Mouse (Mus musculus) MN1 (cell line): ENCODE data around the gene Tgm3.
A peak's percentile ranks its signal among the peaks of the same experiment; 100 is the strongest.

ENCODE experiments used
- DNase-seq: peaks from one replicate; pipeline ENCODE4 v3.0.0-alpha.2; 2016; ENCODE audit warnings: low spot score

The Tgm3 gene

DNA sequence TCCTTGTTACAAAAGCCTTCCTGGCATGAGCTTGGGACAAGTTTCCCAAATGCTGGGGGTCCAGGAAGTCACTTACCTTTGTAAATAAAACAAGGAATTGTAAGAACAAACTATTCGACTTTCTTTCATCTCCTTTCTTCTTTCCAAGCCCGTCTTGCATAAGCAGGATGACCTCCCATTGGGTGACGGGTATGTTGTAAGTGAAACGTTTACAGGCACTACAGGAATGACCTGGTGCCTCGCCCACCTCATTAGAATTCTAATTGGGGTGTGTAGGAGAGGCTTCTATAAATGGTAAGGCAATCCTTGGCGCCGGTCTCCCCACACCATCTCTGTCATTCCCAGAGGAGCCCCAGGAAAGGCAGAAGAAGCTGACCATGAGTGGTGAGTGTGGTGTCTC is at the start of gene Tgm3:
TSS of gene Tgm3 (plus strand) at position 324 of the 400 bp plus-strand sequence.
- DNase-seq, result no peak

GRCm38 (mm10) chr2:129980608-129981007 is 31.5 kb upstream of the Tgm3 start:
- DNase-seq, result no peak

- no peak for DNase-seq
Measured at GRCm38 (mm10) chr2:129987527-129988045, 24.6 kb upstream of the Tgm3 start.

DNA sequence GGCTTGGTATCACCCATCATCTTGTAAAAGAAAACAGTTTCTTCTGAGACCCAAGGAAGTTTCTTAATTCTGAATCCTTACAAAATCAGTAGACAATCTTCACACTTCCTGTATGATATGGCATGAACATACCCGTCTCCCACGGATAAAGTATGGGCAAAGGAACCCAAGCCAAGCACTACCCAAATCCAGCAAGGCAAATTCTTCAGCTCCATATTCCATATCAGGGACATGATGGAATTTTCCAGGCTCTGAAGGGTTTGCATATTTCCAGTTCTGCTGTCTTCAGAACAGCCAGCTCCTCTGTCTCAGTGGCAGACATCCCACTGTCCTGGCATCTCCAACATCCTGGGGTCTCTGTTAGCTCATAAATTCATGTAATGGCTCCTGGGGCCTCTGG is 22.5 kb upstream of the Tgm3 start:
- DNase-seq, result no peak

DNA sequence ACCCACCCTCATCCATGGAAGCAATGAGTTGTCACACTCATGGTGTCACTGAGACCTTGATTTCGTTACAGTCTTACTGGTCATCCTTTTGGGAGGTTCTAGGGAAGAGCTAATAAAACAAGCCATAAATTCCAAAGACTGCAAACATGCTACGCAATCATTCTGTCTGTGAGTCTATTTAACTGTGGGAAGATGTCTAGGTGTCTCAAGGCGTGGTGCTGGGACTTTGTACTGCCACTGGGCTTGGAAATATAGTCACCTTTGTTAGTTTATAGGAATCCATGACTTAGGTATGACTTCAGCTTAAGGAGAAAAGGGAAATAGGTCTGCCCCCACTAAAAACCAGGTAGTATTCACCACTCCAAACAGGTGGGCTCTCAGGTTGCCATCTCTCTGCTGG is 17.7 kb upstream of the Tgm3 start:
- DNase-seq, result no peak

GRCm38 (mm10) chr2:129998476-129998875 is 13.7 kb upstream of the Tgm3 start:
- no peak for DNase-seq

DNA sequence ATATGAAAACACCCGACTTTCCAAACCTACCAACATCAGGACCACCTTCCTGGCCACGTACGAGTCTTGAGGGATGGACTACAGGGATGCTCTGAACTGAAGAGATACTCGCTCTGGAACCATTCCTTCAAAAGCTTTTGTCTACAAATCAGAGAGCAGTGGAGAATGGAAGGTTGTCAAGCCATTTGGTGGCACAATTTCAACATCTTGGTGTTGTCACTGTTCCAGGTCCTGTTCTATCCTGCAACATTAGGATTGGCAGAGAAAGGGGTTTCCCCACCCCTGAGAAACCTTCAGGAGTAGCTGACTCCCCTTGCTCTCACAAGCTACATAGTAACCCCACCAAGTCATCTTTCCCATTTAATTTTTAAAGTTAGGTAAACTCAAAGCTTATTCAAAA is 12.9 kb upstream of the Tgm3 start:
- DNase-seq, result no peak

- DNase-seq, result no peak
Measured at GRCm38 (mm10) chr2:130000601-130001000, 11.5 kb upstream of the Tgm3 start.

GRCm38 (mm10) chr2:130004046-130004445 is 8.1 kb upstream of the Tgm3 start:
- no peak for DNase-seq

DNA sequence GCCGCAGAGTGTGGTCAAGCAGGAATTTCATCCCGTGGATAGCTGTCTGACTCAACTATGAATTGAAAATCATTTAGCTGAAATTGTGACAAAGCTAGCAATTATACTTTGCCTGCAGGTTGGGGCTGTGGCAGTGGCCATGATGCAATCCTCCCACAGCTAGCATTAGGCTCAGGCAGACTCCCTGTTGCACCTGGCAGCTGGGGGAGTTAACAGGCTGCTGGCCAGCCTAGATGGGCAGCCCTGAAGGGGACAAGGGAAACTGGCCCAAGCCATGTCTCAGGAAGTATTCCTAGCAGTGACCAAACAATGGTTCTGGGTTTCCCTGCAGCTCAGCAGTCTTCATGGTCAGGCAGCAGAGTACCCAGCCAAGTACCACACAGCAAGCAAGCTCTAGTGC is 2.8 kb upstream of the Tgm3 start:
- DNase-seq, result no peak

- no peak for DNase-seq
Measured at GRCm38 (mm10) chr2:130013646-130014045, 1.5 kb downstream of the Tgm3 start.

GRCm38 (mm10) chr2:130015196-130015595 is 3.0 kb downstream of the Tgm3 start:
- no peak for DNase-seq

- DNase-seq, result no peak
Measured at GRCm38 (mm10) chr2:130018084-130018483, 5.9 kb downstream of the Tgm3 start.

- DNase-seq, result no peak
Measured at GRCm38 (mm10) chr2:130027890-130028289, 15.7 kb downstream of the Tgm3 start.

GRCm38 (mm10) chr2:130029826-130030225 is 17.7 kb downstream of the Tgm3 start:
- no peak for DNase-seq

GRCm38 (mm10) chr2:130032661-130033060 is 20.5 kb downstream of the Tgm3 start:
- no peak for DNase-seq

DNA sequence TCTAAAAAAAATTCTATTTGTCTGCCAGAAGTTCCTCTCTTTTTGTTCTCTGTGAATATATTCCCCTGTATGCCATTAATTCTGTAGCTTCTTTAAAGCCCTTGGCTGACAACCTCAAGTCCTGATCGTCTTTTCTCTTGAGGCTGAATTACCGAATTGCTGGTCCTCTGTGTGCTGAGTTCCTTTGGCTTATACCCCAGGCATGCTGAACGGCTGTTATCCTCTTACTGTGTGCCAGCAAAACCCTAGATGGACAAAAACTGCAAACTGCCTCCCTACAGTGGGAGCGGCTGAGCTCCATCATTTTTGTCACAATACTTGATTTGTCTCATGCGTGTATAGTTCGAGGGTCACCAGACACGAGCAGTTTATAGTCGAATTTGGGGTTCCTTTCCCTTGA is 24.7 kb downstream of the Tgm3 start:
- no peak for DNase-seq

DNA sequence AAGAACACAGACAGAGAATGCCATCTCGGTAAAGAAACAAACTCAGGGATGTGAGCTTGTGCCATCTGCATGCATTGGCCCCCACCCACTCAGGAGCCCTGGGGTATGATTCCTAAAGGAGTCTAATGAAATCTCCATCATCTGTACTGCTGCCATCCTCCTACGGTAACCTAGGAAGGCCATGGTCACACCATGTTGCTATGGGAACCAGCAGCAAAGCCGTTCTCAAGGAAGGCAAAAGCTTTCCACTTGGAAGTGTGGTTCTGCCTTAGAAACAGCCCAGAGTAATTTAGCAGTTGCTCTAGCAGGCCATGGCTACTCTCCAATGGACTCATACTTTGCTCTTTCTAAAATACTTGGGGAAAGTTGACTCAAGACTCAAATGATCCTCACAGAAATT is 26.8 kb downstream of the Tgm3 start:
- DNase-seq, result no peak

DNA sequence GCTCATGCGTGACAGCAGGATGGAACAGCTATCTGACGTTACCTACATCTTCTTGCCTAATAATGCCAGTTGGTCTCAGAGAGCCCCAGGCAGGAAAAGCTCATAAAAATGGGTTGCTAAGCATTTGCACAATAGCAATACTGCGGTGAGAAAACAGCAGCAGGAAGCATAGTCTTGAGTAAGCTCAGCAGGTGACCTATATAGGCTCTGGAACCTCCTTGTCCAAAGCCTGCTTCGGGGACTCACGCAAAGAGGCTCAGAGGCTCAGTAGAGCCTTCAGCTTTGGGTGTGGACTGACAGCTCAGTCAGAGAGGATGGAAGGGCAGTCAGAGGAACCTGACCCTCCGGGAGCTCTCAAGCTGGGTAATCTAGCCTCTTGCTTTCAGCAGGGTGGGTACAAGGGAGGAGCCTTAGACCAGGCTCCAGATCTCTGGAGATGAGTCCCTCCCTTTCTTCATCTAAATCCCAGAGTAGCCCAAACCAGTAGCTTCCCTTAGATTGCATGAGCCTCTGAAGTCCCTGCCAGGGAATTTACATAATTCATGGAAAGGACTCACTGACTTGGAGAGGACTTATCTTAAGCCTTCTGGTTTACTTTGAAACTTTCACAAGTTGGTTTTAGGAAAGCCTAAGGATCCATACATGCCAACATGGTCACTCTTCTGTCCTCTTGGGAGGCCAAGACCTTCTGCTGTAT is 28.2 kb downstream of the Tgm3 start:
- no peak for DNase-seq

DNA sequence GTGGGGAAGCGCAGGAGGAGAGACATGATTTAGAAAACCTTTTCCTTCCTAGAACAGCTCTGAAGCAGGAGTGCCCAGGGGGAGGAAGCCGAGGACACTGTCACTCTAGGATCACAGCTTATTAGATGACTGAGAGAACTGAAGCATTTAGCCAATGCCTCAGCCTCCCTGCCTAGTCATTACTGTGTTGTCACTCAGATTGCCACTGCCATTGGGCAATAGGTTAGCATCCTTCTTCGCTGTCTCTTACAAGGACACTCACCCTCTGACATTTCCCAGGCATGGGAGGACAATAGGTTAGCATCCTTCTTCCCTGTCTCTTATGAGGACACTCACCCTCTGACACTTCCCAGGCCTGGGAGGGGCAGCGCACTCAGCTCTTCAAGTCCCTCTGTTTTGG is 31.7 kb downstream of the Tgm3 start:
- DNase-seq, result no peak

- no peak for DNase-seq
Measured at GRCm38 (mm10) chr2:130047923-130048440, 35.8 kb downstream of the Tgm3 start.

- no peak for DNase-seq
Measured at GRCm38 (mm10) chr2:130048792-130049191, 36.6 kb downstream of the Tgm3 start.

DNA sequence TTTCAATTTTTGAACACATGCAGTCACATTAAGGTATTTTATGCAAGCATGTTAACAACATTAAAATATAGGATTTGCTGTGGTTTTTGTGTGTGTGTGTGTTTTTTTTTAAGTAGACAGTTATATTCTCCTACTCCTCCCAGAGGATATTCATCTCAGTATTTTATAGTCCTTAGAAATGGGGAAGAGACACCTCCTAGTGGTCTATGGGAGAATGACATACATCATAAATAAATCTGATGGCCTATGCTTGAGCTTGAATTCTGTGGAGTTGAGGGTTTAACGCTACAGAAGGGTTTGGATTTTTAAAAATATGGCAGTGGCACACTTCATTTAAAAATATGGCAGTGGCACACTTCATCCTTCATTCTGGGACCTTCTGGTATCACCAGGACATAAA is 46.0 kb downstream of the Tgm3 start:
- DNase-seq, result no peak

DNA sequence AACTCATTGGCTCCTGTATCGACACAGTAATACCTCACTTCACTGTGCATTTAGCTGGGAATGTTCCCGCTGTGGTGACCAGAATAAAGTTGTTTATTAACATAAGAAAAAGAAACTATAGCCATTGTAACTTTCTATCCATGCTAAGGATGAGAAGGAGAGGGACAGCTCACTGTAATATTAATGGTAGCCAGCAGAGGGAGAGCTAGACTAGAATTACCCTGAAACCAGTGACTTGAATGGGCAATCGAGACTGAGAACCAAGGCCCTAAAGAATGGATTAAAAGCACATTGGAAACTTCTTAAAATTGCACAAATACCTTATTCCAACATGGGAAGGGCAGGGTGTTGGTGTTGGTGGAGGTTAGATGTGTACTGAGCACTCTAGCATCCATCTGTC is 56.1 kb downstream of the Tgm3 start:
- peak; percentile 25 for DNase-seq
